Mouse (Mus musculus) kidney, postnatal 0 days (tissue): ENCODE measurements around the gene Gpc5. TPM values are rescaled to one million over a fixed set of nuclear protein-coding genes. Genes with fewer than 3 reads are reported as not detected.

Source experiments
- ATAC-seq: fragments of 200-750 bp; cut with Nextera tagmentation; replicated peaks from 2 replicates; pipeline ENCODE4 v1.8.0; 2017; ENCODE audit warnings: low read depth, moderate number of reproducible peaks, moderate TSS enrichment, moderate library complexity; ENCODE audit not compliant: low FRiP score
- DNase-seq: peaks from one replicate; pipeline ENCODE4 v3.0.0-alpha.2; 2016; ENCODE audit warnings: low spot score
- H3K27ac ChIP-seq: fragments of 300-500 bp; sonication (generic); 2 replicates; pipeline ENCODE4 v1.5.1; 2014; ENCODE audit warnings: mild to moderate bottlenecking
- H3K27me3 ChIP-seq: fragments of 300-500 bp; sonication (generic); 2 replicates; pipeline ENCODE4 v1.6.1; 2014; ENCODE audit warnings: low read length, mixed read lengths; ENCODE audit not compliant: insufficient read depth
- H3K36me3 ChIP-seq: fragments of 300-500 bp; sonication (generic); 2 replicates; pipeline ENCODE4 v1.6.1; 2014; ENCODE audit warnings: low read length, mixed read lengths; ENCODE audit not compliant: insufficient read depth
- H3K4me1 ChIP-seq: fragments of 300-500 bp; sonication (generic); replicated peaks from 2 replicates; pipeline ENCODE4 v1.6.1; 2014; ENCODE audit warnings: antibody characterized with exemption, low read length, mixed read lengths; ENCODE audit not compliant: insufficient read depth
- H3K4me2 ChIP-seq: fragments of 300-500 bp; sonication (generic); 2 replicates; pipeline ENCODE4 v1.6.1; 2014; ENCODE audit warnings: mild to moderate bottlenecking, low read length, moderate library complexity, mixed read lengths
- H3K4me3 ChIP-seq: fragments of 300-500 bp; sonication (generic); replicated peaks from 2 replicates; pipeline ENCODE4 v1.5.1; 2014; ENCODE audit warnings: low read depth, low read length
- H3K9ac ChIP-seq: fragments of 300-500 bp; sonication (generic); 2 replicates; pipeline ENCODE4 v1.6.1; 2014; ENCODE audit warnings: low read depth, low read length
- H3K9me3 ChIP-seq: fragments of 300-500 bp; sonication (generic); replicated peaks from 2 replicates; pipeline ENCODE4 v1.6.1; 2016; ENCODE audit warnings: low read length, inconsistent platforms, mixed read lengths
- CTCF ChIP-seq: IDR thresholded peaks from 2 replicates; pipeline ENCODE4 v1.5.1; 2016; ENCODE audit warnings: antibody characterized with exemption, low read depth, mild to moderate bottlenecking, moderate library complexity
- WGBS: fragments of 180-500 bp; shearing (Covaris S2); extraction: QIAGEN DNeasy Blood & Tissue Kit; methylation state at CpG from one replicate; pipeline ENCODE4 v1.1.7; 2014; 5-methylcytosine and 5-hydroxymethylcytosine counted together
- polyA plus RNA-seq: library from polyadenylated mRNA; unstranded; fragments of >200 nt; fragmentation: Nextera tagmentation; extraction: Ambion mirVana; gene quantifications from 2 replicates; pipeline ENCODE4 v1.2.1, GENCODE M21; 2015

The Gpc5 gene
- polyA plus RNA-seq, 1 experiment from 2014 or later = 18.5 TPM

DNA sequence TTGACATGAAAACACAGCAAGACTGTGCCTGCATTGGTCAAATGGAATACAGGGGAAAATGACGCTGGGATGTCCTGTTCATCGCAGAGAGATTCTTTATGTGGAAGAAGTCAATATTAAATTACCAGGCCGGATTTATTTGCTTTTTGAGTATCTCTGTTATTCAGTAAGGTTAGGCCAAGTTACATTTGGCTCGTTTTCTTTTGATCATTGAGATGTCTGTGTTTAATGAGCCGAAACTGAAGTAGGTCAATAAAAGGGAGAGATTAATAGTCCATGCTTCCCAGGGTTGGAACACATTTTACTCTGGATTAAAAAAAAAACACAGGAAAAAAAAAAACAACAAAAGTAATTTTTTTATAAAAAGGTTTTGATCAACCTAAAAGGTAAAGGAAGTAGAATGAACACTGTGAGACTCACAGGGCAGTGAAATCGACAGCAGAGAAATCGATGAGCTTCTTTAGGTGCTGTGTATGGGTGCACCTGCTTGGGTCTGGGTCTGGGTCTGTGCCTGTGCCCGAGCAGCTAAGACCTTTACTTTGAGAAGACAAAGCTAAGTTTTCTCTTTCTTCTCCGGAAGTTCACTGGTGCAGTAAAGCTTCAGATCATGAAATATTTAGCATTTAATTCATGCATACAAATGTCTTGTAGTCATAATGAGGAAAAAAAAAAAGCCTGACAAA is 8.7 kb downstream of the Gpc5 start:
- Histone ChIP-seq H3K4me2 (no peak overlapping the region), H3K27ac (no peak overlapping the region), H3K4me3 (no peak overlapping the region), H3K27me3 (no peaks in the 10 kb centered on the region), H3K4me1 (no peaks in the 10 kb centered on the region), H3K36me3 (no peaks in the 10 kb centered on the region), H3K9ac (no peak overlapping the region), H3K9me3 (no peaks in the 10 kb centered on the region)
- TF ChIP-seq CTCF = no peak
- DNase-seq = peak; percentile 74
- ATAC-seq = peak; percentile 68
- WGBS = 34% methylated on average over 9 of the region's 9 CpGs

DNA sequence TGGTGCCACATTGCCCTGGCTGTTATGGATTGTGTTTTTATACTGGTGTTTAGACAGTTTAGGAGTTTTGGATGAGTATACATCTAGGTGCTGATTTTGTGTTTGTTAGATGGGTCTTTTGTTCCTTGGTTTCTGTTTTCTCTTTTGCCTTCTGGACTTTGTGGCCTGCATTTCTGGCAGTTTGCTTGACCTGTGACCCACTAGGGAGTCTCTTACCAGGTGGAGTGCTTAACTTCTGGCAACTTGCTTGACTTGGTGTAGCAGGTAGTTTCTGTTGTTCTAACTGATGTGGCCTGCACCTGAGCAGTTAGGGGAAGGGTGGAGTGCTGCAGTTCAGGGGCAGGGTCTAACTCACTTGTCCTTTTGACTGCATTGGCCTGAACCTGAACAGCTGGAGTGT is 14.3 kb downstream of the Gpc5 start:
- TF ChIP-seq CTCF = no peak

GRCm38 (mm10) chr14:115107467-115107866 is 15.5 kb downstream of the Gpc5 start:
- DNase-seq (no peak), ATAC-seq (no peak)
- Histone ChIP-seq H3K4me3 (no peak overlapping the region), H3K4me2 (no peak overlapping the region), H3K27me3 (no peaks in the 10 kb centered on the region), H3K36me3 (no peaks in the 10 kb centered on the region), H3K9me3 (no peaks in the 10 kb centered on the region), H3K9ac (no peak overlapping the region), H3K4me1 (no peaks in the 10 kb centered on the region), H3K27ac (no peak overlapping the region)
- WGBS = 29% methylated on average over 2 of the region's 2 CpGs
- TF ChIP-seq CTCF = no peak

More for the DNA sequence above, 14.3 kb downstream of the Gpc5 start:
- Histone ChIP-seq H3K9me3 (no peaks in the 10 kb centered on the region), H3K4me2 (no peak overlapping the region), H3K4me1 (no peaks in the 10 kb centered on the region), H3K4me3 (no peak overlapping the region), H3K9ac (no peak overlapping the region), H3K27me3 (no peaks in the 10 kb centered on the region), H3K36me3 (no peaks in the 10 kb centered on the region), H3K27ac (no peak overlapping the region)
- no peak for DNase-seq
- no peak for ATAC-seq

DNA sequence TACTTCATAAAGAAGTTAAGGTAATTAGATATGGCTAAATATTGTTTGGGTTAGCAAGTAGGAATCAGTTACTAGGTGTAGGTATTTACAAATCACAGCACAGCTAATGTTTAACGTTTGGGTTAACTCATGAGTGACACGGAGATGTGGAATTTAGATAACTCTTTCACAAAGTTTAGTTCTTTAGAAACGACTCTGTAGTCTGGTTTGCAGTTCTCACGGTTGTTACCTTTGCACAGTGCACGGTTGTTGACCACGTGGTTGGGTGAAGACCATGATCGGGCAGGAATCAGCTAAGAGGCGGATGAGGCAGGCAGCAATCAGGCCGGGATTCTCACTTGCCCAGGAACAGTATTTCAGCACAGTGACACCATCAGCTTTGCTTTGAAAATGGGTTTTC is 26.6 kb downstream of the Gpc5 start:
- no peak for TF ChIP-seq CTCF
- peak; percentile 87 for ATAC-seq
- H3K27me3 ChIP-seq = no peaks in the 10 kb centered on the region
- WGBS = 51% methylated on average over 9 of the region's 9 CpGs
- no peak overlapping the region for H3K4me3 ChIP-seq
- DNase-seq = peak; percentile 33
- H3K9ac ChIP-seq = no peak overlapping the region
- no peaks in the 10 kb centered on the region for H3K9me3 ChIP-seq
- no peaks in the 10 kb centered on the region for H3K4me1 ChIP-seq
- no peaks in the 10 kb centered on the region for H3K36me3 ChIP-seq
- H3K4me2 ChIP-seq = no peak overlapping the region
- peak overlapping the region; percentile 54; the same call in 1 of the 2 replicates for H3K27ac ChIP-seq

GRCm38 (mm10) chr14:115148821-115149220 is 56.8 kb downstream of the Gpc5 start:
- Histone ChIP-seq H3K4me1 (no peaks in the 10 kb centered on the region), H3K27me3 (no peaks in the 10 kb centered on the region), H3K4me3 (no peak overlapping the region), H3K27ac (no peak overlapping the region), H3K36me3 (no peaks in the 10 kb centered on the region), H3K9me3 (no peaks in the 10 kb centered on the region), H3K4me2 (no peak overlapping the region), H3K9ac (no peak overlapping the region)
- TF ChIP-seq CTCF = peak; percentile 24; the same call in 1 of the 2 replicates
- DNase-seq = no peak
- WGBS = 82% methylated on average over 3 of the region's 3 CpGs
- no peak for ATAC-seq

DNA sequence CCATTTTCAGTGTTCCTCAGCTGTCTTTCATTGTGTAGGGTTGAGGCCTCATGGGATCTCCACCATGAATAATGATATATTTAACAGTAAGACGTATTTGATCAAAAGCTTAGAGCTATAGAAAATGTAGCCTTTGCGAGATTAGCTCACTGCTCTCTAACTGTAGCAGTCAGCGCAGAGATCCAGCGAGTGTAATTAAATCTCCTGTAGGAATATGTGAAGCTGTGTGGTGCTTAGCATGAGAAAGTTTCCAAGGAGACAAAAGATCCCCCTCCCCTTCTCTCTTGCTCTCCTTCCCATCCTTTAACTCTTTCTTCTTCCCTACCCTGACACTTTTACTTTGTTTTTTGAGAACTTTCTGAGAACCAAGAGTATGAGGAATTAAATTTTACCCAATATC is 64.6 kb downstream of the Gpc5 start:
- H3K36me3 ChIP-seq = no peaks in the 10 kb centered on the region
- H3K9ac ChIP-seq = no peak overlapping the region
- H3K4me3 ChIP-seq = no peak overlapping the region
- WGBS = 73% methylated on average over 4 of the region's 4 CpGs
- no peaks in the 10 kb centered on the region for H3K27me3 ChIP-seq
- no peaks in the 10 kb centered on the region for H3K9me3 ChIP-seq
- no peak overlapping the region for H3K4me2 ChIP-seq
- no peak for ATAC-seq
- TF ChIP-seq CTCF = no peak
- H3K4me1 ChIP-seq = no peaks in the 10 kb centered on the region
- no peak for DNase-seq
- H3K27ac ChIP-seq = no peak overlapping the region
